Mouse (Mus musculus): ENCODE results near the gene Efna3. TPM values are rescaled to one million over a fixed set of nuclear protein-coding genes. Genes with fewer than 3 reads are reported as not detected.
A peak's percentile ranks its signal among the peaks of the same experiment; 100 is the strongest.

Efna3 gene
- total RNA-seq (2014; rRNA removed) (not detected in 2 replicates), polyA plus RNA-seq (2012; rRNA removed) (not detected in 2 replicates)

DNA sequence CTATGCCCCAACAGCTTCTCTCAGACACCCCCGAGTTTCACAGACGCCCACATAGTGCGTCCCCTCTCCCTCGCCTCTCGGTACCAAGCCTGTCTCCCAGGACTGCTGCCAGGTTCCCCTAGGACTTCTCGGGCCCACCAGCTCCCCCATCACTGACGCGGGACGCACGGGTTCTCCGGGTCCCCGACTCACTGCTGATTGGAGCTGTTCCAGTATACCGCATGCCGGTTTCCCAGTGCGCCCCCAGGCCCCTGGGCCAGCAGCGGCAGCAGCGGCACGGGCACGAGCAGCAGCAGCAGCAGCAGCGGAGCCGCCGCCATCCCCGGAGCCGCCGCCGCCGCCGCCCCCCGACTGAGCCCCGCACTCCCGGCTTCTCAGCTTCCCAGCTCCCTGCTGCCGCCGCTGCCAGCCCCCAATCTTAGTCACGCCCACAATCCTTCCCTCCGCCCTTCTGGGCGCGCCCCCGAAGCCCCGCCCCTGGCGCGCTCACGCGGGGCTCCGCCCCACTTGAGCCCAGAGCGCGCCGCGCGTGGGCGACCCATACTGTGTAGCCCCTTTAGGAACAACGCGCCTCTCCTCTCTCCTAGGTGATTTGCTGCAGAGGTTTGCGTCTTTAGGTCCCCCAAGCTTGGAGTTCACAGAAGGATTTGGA is at the start of gene Efna3:
TSS of gene Efna3 (minus strand) at position 452 of the 652 bp plus-strand sequence.
- Histone ChIP-seq H3K9ac (ENCODE audit: low read depth, low read length) (peak within 1 kb of the TSS; percentile 40), H3K4me3 (ENCODE audit: insufficient read depth, low read depth, low read length) (peak within 1 kb of the TSS; percentile 42; the same call in 1 of the 2 replicates), H3K79me2 (ENCODE audit: control insufficient read depth, insufficient read depth, low read length) (no peaks in the 10 kb centered on the region), H3K27ac (replicated peaks; ENCODE audit: insufficient read depth, low read depth, low read length) (no peak within 1 kb of the TSS), H3K36me3 (ENCODE audit: control insufficient read depth, insufficient read depth, low read length) (no peaks in the 10 kb centered on the region), H3K27me3 (ENCODE audit: control insufficient read depth, insufficient read depth, low read length) (peaks cover 46% of the 10 kb centered on the region), H3K4me1 (ENCODE audit: control insufficient read depth, insufficient read depth, low read length) (peaks cover 17% of the 10 kb centered on the region)
- no peak for DNase-seq (ENCODE audit: extremely low read depth, low read depth, low spot score)
- WGBS: 3% methylated on average over 53 of the region's 53 CpGs
- TF ChIP-seq POLR2A (IDR thresholded peaks at IDR 0.05; ENCODE audit: extremely low read depth, insufficient read depth, low read length): no peak
- no peak for TF ChIP-seq CTCF (IDR thresholded peaks at IDR 0.05; ENCODE audit: low read depth, low read length)

DNA sequence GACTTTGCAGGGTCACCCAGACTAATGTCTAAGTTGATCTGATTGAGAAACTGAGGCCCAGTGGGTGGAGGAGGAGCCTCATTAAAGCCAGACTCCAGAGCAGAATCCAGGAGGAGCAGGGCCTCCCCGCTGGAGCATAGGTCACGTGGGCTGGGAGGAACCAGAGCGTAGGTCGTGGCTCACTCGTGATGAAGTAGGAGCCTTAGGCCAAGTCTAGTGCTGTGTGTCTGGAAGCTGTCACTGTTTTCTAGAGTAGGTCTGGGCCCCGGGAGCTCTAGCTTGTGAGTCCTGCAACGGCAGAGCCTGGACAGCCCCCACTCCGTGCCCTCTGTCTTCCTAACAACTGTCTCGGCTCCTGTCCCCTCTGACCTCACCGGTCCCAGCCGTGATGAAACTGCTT is 44.6 kb upstream of the Efna3 start:
- H3K27me3 ChIP-seq (ENCODE audit: control insufficient read depth, insufficient read depth, low read length): no peaks in the 10 kb centered on the region
- peak; percentile 55 for DNase-seq (ENCODE audit: extremely low read depth, low read depth, low spot score)
- 21% methylated on average over 11 of the region's 11 CpGs for WGBS
- peak overlapping the region; percentile 20; the same call in 1 of the 2 replicates for H3K4me3 ChIP-seq (ENCODE audit: insufficient read depth, low read depth, low read length)
- H3K9ac ChIP-seq (ENCODE audit: low read depth, low read length): no peak overlapping the region
- TF ChIP-seq CTCF (IDR thresholded peaks at IDR 0.05; ENCODE audit: low read depth, low read length) (no peak), POLR2A (IDR thresholded peaks at IDR 0.05; ENCODE audit: extremely low read depth, insufficient read depth, low read length) (no peak)
- no peaks in the 10 kb centered on the region for H3K79me2 ChIP-seq (ENCODE audit: control insufficient read depth, insufficient read depth, low read length)
- no peaks in the 10 kb centered on the region for H3K36me3 ChIP-seq (ENCODE audit: control insufficient read depth, insufficient read depth, low read length)
- no peak overlapping the region for H3K27ac ChIP-seq (replicated peaks; ENCODE audit: insufficient read depth, low read depth, low read length)
- H3K4me1 ChIP-seq (ENCODE audit: control insufficient read depth, insufficient read depth, low read length): peaks cover 2% of the 10 kb centered on the region; the same call in 1 of the 2 replicates

DNA sequence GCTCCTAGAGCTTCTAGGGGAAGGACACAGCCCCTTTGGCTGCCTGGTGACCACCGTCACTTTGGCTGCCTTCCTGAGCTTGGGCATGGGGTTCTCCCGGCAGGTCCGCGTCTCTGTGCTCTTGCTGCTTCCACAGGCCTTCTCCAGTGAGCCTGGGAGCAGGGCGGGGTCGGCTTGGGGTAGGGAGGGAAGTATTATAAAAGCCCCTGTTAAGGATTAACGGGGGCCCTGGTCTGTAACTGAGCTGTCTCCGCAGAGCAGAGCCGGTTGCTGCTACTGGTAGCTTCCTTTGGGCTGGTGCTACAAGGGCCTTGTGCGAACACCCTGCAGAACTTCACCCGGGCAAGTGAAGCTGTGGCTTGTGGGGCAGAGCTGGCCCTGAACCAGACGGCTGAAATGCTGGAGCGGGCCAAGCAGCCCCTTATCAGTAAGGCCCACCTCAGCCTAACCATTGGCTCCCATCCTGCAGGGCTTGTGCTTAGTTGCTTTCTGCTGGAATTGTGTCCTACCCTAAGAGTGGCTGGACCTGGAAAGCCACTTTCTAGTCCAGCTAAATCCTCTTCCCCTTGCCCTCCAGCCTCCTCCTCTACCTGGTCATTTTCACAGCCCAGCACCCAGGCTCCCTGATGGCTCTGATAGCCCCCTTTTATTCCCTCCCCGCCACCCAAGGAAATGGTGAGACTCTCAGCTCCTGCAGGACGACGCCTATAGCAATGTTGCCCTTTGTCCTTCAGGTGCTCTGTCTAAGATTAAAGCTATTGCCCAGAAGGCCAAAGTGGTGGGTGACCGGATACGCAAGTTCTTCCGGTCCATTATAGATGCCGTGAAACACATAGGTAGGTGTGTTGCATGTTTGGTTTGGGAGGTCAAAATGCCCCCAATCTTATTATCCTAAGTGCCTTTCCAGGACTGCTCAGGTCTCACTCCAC is 43.0 kb upstream of the Efna3 start:
- Histone ChIP-seq H3K4me3 (ENCODE audit: insufficient read depth, low read depth, low read length) (no peak overlapping the region), H3K27ac (replicated peaks; ENCODE audit: insufficient read depth, low read depth, low read length) (no peak overlapping the region), H3K79me2 (ENCODE audit: control insufficient read depth, insufficient read depth, low read length) (no peaks in the 10 kb centered on the region), H3K9ac (ENCODE audit: low read depth, low read length) (no peak overlapping the region), H3K4me1 (ENCODE audit: control insufficient read depth, insufficient read depth, low read length) (peaks cover 2% of the 10 kb centered on the region; the same call in 1 of the 2 replicates), H3K36me3 (ENCODE audit: control insufficient read depth, insufficient read depth, low read length) (no peaks in the 10 kb centered on the region), H3K27me3 (ENCODE audit: control insufficient read depth, insufficient read depth, low read length) (no peaks in the 10 kb centered on the region)
- DNase-seq (ENCODE audit: extremely low read depth, low read depth, low spot score): no peak
- 87% methylated on average over 20 of the region's 20 CpGs for WGBS
- TF ChIP-seq POLR2A (IDR thresholded peaks at IDR 0.05; ENCODE audit: extremely low read depth, insufficient read depth, low read length) (no peak), CTCF (IDR thresholded peaks at IDR 0.05; ENCODE audit: low read depth, low read length) (no peak)

DNA sequence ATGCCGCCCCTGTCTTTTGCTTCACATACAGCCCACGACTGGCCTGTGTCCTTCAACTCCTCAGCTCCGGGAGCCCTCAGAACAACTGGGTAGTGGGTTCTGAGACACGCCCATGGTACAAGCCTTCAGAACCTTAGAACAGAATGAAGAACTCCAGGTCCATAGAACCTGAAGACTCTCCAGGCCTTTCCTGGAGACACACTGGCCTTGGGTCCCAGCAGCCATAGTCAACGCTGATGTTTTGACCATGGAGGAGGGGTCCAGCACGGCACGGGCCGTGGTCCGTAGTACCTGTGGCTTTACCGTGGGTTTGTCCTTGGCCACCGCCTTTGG is 42.4 kb upstream of the Efna3 start, which contains the start of gene Dcst1:
TSS of gene Dcst1 (minus strand) at position 101 of the 333 bp plus-strand sequence.
- no peaks in the 10 kb centered on the region for H3K79me2 ChIP-seq (ENCODE audit: control insufficient read depth, insufficient read depth, low read length)
- no peak for TF ChIP-seq CTCF (IDR thresholded peaks at IDR 0.05; ENCODE audit: low read depth, low read length)
- no peak for TF ChIP-seq POLR2A (IDR thresholded peaks at IDR 0.05; ENCODE audit: extremely low read depth, insufficient read depth, low read length)
- H3K27me3 ChIP-seq (ENCODE audit: control insufficient read depth, insufficient read depth, low read length): no peaks in the 10 kb centered on the region
- no peaks in the 10 kb centered on the region for H3K36me3 ChIP-seq (ENCODE audit: control insufficient read depth, insufficient read depth, low read length)
- peaks cover 2% of the 10 kb centered on the region; the same call in 1 of the 2 replicates for H3K4me1 ChIP-seq (ENCODE audit: control insufficient read depth, insufficient read depth, low read length)
- no peak within 1 kb of the TSS for H3K9ac ChIP-seq (ENCODE audit: low read depth, low read length)
- H3K4me3 ChIP-seq (ENCODE audit: insufficient read depth, low read depth, low read length): no peak within 1 kb of the TSS
- H3K27ac ChIP-seq (replicated peaks; ENCODE audit: insufficient read depth, low read depth, low read length): no peak within 1 kb of the TSS
- 93% methylated on average over 11 of the region's 11 CpGs for WGBS
- DNase-seq (ENCODE audit: extremely low read depth, low read depth, low spot score): no peak

DNA sequence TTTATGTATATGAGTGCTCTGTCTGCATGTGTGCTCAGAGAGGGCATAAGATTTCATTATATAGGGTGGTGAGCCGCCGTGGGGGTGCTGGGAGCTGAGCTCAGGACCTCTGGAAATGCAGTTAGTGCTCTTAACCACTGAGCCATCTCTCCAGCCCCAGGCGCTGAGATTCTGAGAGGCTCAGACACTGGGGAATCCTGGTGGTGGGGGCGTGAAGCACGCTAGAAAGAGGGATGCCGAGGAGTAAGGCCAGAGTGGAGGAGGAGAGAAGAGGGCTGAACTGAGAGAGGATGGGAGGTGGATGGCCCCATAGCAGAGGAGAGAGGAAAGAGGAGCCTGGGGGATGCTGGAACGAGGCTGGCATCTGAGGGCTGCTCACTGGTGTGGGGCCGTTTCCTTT is 41.9 kb upstream of the Efna3 start:
- no peak overlapping the region for H3K9ac ChIP-seq (ENCODE audit: low read depth, low read length)
- TF ChIP-seq CTCF (IDR thresholded peaks at IDR 0.05; ENCODE audit: low read depth, low read length) (no peak), POLR2A (IDR thresholded peaks at IDR 0.05; ENCODE audit: extremely low read depth, insufficient read depth, low read length) (no peak)
- H3K36me3 ChIP-seq (ENCODE audit: control insufficient read depth, insufficient read depth, low read length): no peaks in the 10 kb centered on the region

More for the DNA sequence above, 41.9 kb upstream of the Efna3 start:
- Histone ChIP-seq H3K27ac (replicated peaks; ENCODE audit: insufficient read depth, low read depth, low read length) (no peak overlapping the region), H3K79me2 (ENCODE audit: control insufficient read depth, insufficient read depth, low read length) (no peaks in the 10 kb centered on the region), H3K4me3 (ENCODE audit: insufficient read depth, low read depth, low read length) (no peak overlapping the region), H3K4me1 (ENCODE audit: control insufficient read depth, insufficient read depth, low read length) (peaks cover 2% of the 10 kb centered on the region; the same call in 1 of the 2 replicates), H3K27me3 (ENCODE audit: control insufficient read depth, insufficient read depth, low read length) (no peaks in the 10 kb centered on the region)
- 89% methylated on average over 8 of the region's 8 CpGs for WGBS
- DNase-seq (ENCODE audit: extremely low read depth, low read depth, low spot score): no peak

All from liver, adult 2 months (tissue).